Mouse (Mus musculus) liver, embryonic 14.5 days (tissue): Measurements from ENCODE around the gene Pitx2. TPM values are rescaled to one million over a fixed set of nuclear protein-coding genes. Genes with fewer than 3 reads are reported as not detected.

Experiments used
- ATAC-seq: fragments of 200-750 bp; cut with Nextera tagmentation; 2 replicates; pipeline ENCODE4 v1.8.0; 2017; ENCODE audit warnings: moderate number of reproducible peaks, mild to moderate bottlenecking, moderate library complexity; ENCODE audit not compliant: insufficient read depth
- DNase-seq, 3 experiments: peaks; one replicate each; pipeline ENCODE4 v3.0.0-alpha.2; 2012 to 2013; ENCODE audit warnings: low read depth in 3 of 3, low spot score in 3 of 3
- H3K27ac ChIP-seq: fragments of 300-500 bp; sonication (generic); 2 replicates; pipeline ENCODE4 v1.5.1; 2014; ENCODE audit warnings: moderate library complexity, mild to moderate bottlenecking, control low read depth, inconsistent platforms
- H3K27me3 ChIP-seq: fragments of 300-500 bp; sonication (generic); 2 replicates; pipeline ENCODE4 v1.6.1; 2014; ENCODE audit warnings: mild to moderate bottlenecking, low read length, moderate library complexity; ENCODE audit not compliant: control insufficient read depth, insufficient read depth
- H3K36me3 ChIP-seq: fragments of 300-500 bp; sonication (generic); replicated peaks from 2 replicates; pipeline ENCODE4 v1.6.1; 2014; ENCODE audit warnings: low read depth; ENCODE audit not compliant: control insufficient read depth, insufficient read depth
- H3K4me1 ChIP-seq, 2 experiments: fragments of 200-500 bp in 1 of 2; fragments of 300-500 bp in 1 of 2; sonication (generic) in 1 of 2; replicated peaks; 2 replicates each; pipeline ENCODE4 v1.6.1; 2012 to 2014; ENCODE audit warnings: antibody characterized with exemption in 1 of 2, inconsistent platforms in 1 of 2, low read length in 1 of 2; ENCODE audit not compliant: control insufficient read depth in 2 of 2, insufficient read depth in 2 of 2
- H3K4me2 ChIP-seq: fragments of 300-500 bp; sonication (generic); 2 replicates; pipeline ENCODE4 v1.6.1; 2014; ENCODE audit warnings: low read depth, mild to moderate bottlenecking, control low read depth, moderate library complexity
- H3K4me3 ChIP-seq, 2 experiments: fragments of 200-500 bp in 1 of 2; fragments of 300-500 bp in 1 of 2; sonication (generic) in 1 of 2; 2 replicates each; pipeline ENCODE4 v1.5.1; 2012 to 2014; ENCODE audit warnings: low read depth in 2 of 2, low read length in 2 of 2, mild to moderate bottlenecking in 2 of 2, control low read depth in 1 of 2, inconsistent platforms in 1 of 2, moderate library complexity in 1 of 2; ENCODE audit not compliant: insufficient read depth in 1 of 2
- H3K9ac ChIP-seq: fragments of 300-500 bp; sonication (generic); replicated peaks from 2 replicates; pipeline ENCODE4 v1.6.1; 2014; ENCODE audit warnings: mild to moderate bottlenecking, control low read depth, moderate library complexity
- H3K9me3 ChIP-seq: fragments of 300-500 bp; sonication (generic); 2 replicates; pipeline ENCODE4 v1.6.1; 2016; ENCODE audit warnings: low read length, mixed read lengths; ENCODE audit not compliant: control insufficient read depth
- CTCF ChIP-seq: IDR thresholded peaks from 2 replicates; pipeline ENCODE4 v1.5.1; 2016; ENCODE audit warnings: antibody characterized with exemption, low read depth, control low read depth
- EP300 ChIP-seq: IDR thresholded peaks from 2 replicates; pipeline ENCODE4 v1.6.1; 2016; ENCODE audit warnings: antibody characterized with exemption, low read depth
- WGBS: fragments of 180-500 bp; shearing (Covaris S2); extraction: QIAGEN DNeasy Blood & Tissue Kit; methylation state at CpG from one replicate; pipeline ENCODE4 v1.1.7; 2014; ENCODE audit not compliant: insufficient replicate concordance; 5-methylcytosine and 5-hydroxymethylcytosine counted together
- polyA plus RNA-seq, 2 experiments: library from polyadenylated mRNA; depleted of rRNA in 1 of 2; stranded (reverse) in 1 of 2; unstranded in 1 of 2; fragments of >200 nt; fragmentation: Nextera tagmentation in 1 of 2; extraction: Ambion mirVana in 1 of 2; gene quantifications; 2 replicates each; pipeline versions ENCODE4 v1.2.1 to v1.2.3; 2012 to 2014

Gene Pitx2
- polyA plus RNA-seq, 2 experiments: 0.36 to 0.71 TPM

GRCm38 (mm10) chr3:129204441-129205313 is 5.0 kb downstream of the Pitx2 start:
- no peak for TF ChIP-seq EP300
- TF ChIP-seq CTCF: peak; percentile 86
- Histone ChIP-seq H3K9ac (no peak overlapping the region), H3K27me3 (peaks cover 93% of the 10 kb centered on the region), H3K4me3 (peak overlapping the region in 1 of 2 experiments; percentile 31; a peak in 2 of 4 replicates), H3K4me2 (peak overlapping the region; percentile 45), H3K9me3 (no peaks in the 10 kb centered on the region), H3K4me1 (no peaks in the 10 kb centered on the region), H3K36me3 (no peaks in the 10 kb centered on the region), H3K27ac (no peak overlapping the region)
- ATAC-seq (no peak), DNase-seq (peak; percentile 11 to 20 (median 15))
- 1% methylated on average over 48 of the region's 48 CpGs for WGBS

GRCm38 (mm10) chr3:129205481-129206175 is 6.0 kb downstream of the Pitx2 start:
- 10% methylated on average over 18 of the region's 18 CpGs for WGBS
- Histone ChIP-seq H3K9me3 (no peaks in the 10 kb centered on the region), H3K4me1 (no peaks in the 10 kb centered on the region), H3K4me3 (no peak overlapping the region), H3K36me3 (no peaks in the 10 kb centered on the region), H3K27me3 (peaks cover 91% of the 10 kb centered on the region), H3K27ac (no peak overlapping the region), H3K9ac (no peak overlapping the region), H3K4me2 (no peak overlapping the region)
- TF ChIP-seq CTCF: no peak
- no peak for TF ChIP-seq EP300
- ATAC-seq: no peak
- no peak for DNase-seq

GRCm38 (mm10) chr3:129206776-129207175 is 7.1 kb downstream of the Pitx2 start:
- no peaks in the 10 kb centered on the region for H3K36me3 ChIP-seq
- TF ChIP-seq EP300: no peak
- no peak for TF ChIP-seq CTCF
- ATAC-seq (no peak), DNase-seq (no peak)
- no peak overlapping the region for H3K4me2 ChIP-seq
- WGBS: 4% methylated on average over 13 of the region's 13 CpGs
- no peaks in the 10 kb centered on the region for H3K4me1 ChIP-seq
- no peak overlapping the region for H3K9ac ChIP-seq
- H3K4me3 ChIP-seq: no peak overlapping the region
- no peaks in the 10 kb centered on the region for H3K9me3 ChIP-seq
- no peak overlapping the region for H3K27ac ChIP-seq
- H3K27me3 ChIP-seq: peaks cover 92% of the 10 kb centered on the region

GRCm38 (mm10) chr3:129207231-129208030 is 7.8 kb downstream of the Pitx2 start:
- ATAC-seq (no peak), DNase-seq (no peak)
- H3K4me2 ChIP-seq: no peak overlapping the region
- TF ChIP-seq EP300 (no peak), CTCF (no peak)
- no peak overlapping the region for H3K4me3 ChIP-seq
- H3K27ac ChIP-seq: no peak overlapping the region
- no peaks in the 10 kb centered on the region for H3K36me3 ChIP-seq
- no peak overlapping the region for H3K9ac ChIP-seq
- WGBS: 2% methylated on average over 24 of the region's 24 CpGs
- no peaks in the 10 kb centered on the region for H3K4me1 ChIP-seq
- no peaks in the 10 kb centered on the region for H3K9me3 ChIP-seq
- peaks cover 92% of the 10 kb centered on the region for H3K27me3 ChIP-seq
